Mouse (Mus musculus): ENCODE results near the gene Rptor. TPM values are rescaled to one million over a fixed set of nuclear protein-coding genes. Genes with fewer than 3 reads are reported as not detected.

Gene Rptor
- polyA plus RNA-seq, 1 experiment from 2014 or later: 10.8 TPM

DNA sequence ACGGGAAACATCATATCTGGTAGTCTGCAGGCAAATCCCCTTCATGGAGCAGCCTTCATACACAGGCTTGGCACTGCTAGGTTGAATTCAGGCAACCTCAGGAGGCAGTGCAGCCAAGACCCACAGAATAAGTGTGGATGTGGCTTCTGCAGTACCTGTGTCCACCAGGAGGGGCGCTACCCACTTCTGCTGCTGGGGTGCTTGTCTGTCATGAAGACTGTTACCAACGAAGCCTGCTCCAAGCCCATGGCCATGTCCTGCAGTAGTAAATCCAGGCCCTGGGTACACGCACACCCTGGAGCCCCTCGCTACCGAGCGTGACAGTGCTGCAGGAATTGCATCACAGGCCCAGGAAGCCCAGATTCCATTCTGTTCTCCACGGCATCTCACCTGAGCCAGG is 317.2 kb downstream of the Rptor start:
- Histone ChIP-seq H3K4me3 (replicated peaks; ENCODE audit: low read depth, low read length) (no peak overlapping the region), H3K27ac (replicated peaks; ENCODE audit: low read depth, low read length) (no peak overlapping the region), H3K36me3 (ENCODE audit: control insufficient read depth, insufficient read depth, low read length) (peaks cover 44% of the 10 kb centered on the region), H3K9me3 (ENCODE audit: control insufficient read depth, low read length) (no peaks in the 10 kb centered on the region), H3K4me1 (ENCODE audit: control insufficient read depth, insufficient read depth, low read length) (peaks cover 6% of the 10 kb centered on the region), H3K4me2 (ENCODE audit: low read length) (no peak overlapping the region), H3K9ac (replicated peaks; ENCODE audit: low read length) (no peak overlapping the region), H3K27me3 (ENCODE audit: control insufficient read depth, insufficient read depth, low read length) (no peaks in the 10 kb centered on the region)
- WGBS: 62% methylated on average over 8 of the region's 8 CpGs
- ATAC-seq (ENCODE audit: low FRiP score, low TSS enrichment) (no peak), DNase-seq (peak; percentile 64)

DNA sequence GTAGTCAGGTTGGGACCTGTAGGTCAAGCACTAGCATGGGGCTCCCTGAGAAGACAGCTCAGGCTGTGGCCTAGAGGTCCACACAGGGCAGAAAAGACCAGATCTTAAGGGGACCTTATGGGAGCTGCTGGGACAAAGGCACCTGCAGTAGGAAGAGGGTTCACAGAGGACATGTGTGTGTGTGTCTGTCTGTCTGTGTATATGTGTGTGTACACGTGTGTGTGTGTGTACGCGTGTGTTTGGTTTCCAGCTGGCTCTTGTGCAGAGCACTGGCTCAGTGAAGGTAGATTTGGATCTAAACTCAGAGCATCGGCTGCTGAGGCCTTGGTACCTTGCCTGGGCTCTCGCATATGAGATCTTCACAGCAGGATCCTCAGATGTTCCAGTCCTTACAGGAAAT is 318.0 kb downstream of the Rptor start:
- H3K9me3 ChIP-seq (ENCODE audit: control insufficient read depth, low read length): no peaks in the 10 kb centered on the region
- H3K4me1 ChIP-seq (ENCODE audit: control insufficient read depth, insufficient read depth, low read length): no peaks in the 10 kb centered on the region
- no peak overlapping the region for H3K4me2 ChIP-seq (ENCODE audit: low read length)
- no peak overlapping the region for H3K9ac ChIP-seq (replicated peaks; ENCODE audit: low read length)
- 93% methylated on average over 5 of the region's 5 CpGs for WGBS
- DNase-seq: no peak
- ATAC-seq (ENCODE audit: low FRiP score, low TSS enrichment): no peak
- H3K27me3 ChIP-seq (ENCODE audit: control insufficient read depth, insufficient read depth, low read length): no peaks in the 10 kb centered on the region
- no peak overlapping the region for H3K4me3 ChIP-seq (replicated peaks; ENCODE audit: low read depth, low read length)
- H3K27ac ChIP-seq (replicated peaks; ENCODE audit: low read depth, low read length): 0 out of 2 replicates have a peak overlapping the region, but pooled peaks have one; percentile 20
- H3K36me3 ChIP-seq (ENCODE audit: control insufficient read depth, insufficient read depth, low read length): peaks cover 43% of the 10 kb centered on the region

DNA sequence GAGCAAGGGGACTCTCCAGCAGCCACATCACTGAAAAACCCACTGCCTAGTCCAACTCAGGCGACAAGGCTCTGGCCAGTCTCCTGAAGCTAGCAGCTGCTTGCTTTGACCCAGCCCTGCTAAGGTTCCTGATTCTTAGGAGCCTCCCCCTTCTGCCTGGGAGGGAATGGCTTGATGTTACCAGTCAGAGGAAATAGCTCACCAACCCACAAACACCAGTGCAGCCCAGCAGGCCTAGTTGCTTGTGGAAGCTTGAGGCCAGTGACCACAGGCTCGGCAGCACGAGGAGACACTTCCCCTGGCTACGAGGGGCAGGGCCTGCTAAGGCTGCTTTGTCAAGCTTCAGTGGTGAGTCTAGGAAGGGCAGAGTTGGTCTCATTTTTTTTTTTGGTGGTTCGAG is 322.5 kb downstream of the Rptor start:
- Histone ChIP-seq H3K9me3 (ENCODE audit: control insufficient read depth, low read length) (no peaks in the 10 kb centered on the region), H3K4me1 (ENCODE audit: control insufficient read depth, insufficient read depth, low read length) (no peaks in the 10 kb centered on the region), H3K4me2 (ENCODE audit: low read length) (no peak overlapping the region), H3K9ac (replicated peaks; ENCODE audit: low read length) (no peak overlapping the region), H3K4me3 (replicated peaks; ENCODE audit: low read depth, low read length) (no peak overlapping the region), H3K27ac (replicated peaks; ENCODE audit: low read depth, low read length) (no peak overlapping the region), H3K27me3 (ENCODE audit: control insufficient read depth, insufficient read depth, low read length) (no peaks in the 10 kb centered on the region), H3K36me3 (ENCODE audit: control insufficient read depth, insufficient read depth, low read length) (no peaks in the 10 kb centered on the region)
- 78% methylated on average over 5 of the region's 5 CpGs for WGBS
- DNase-seq: no peak
- no peak for ATAC-seq (ENCODE audit: low FRiP score, low TSS enrichment)

DNA sequence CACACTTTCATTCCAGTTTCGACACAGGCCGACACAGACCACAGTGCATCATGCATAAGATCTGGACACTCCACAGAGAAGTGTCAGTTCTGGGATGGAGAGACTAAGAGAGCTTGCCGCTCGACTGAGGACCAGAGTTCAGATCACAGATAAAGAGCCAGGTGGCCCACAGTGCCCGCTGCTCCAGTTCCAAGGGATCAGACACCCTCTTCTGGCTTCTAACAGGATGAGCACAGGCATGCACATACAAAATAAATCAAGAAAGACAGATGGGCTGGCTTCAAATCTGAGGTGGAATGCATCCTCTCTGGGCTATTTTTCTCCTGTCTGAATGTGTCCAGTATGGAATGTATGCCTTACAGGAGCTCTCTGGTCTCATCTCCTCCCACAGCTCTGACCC is 324.1 kb downstream of the Rptor start:
- no peak overlapping the region for H3K27ac ChIP-seq (replicated peaks; ENCODE audit: low read depth, low read length)
- ATAC-seq (ENCODE audit: low FRiP score, low TSS enrichment) (no peak), DNase-seq (no peak)
- no peaks in the 10 kb centered on the region for H3K36me3 ChIP-seq (ENCODE audit: control insufficient read depth, insufficient read depth, low read length)
- H3K27me3 ChIP-seq (ENCODE audit: control insufficient read depth, insufficient read depth, low read length): no peaks in the 10 kb centered on the region
- no peak overlapping the region for H3K4me3 ChIP-seq (replicated peaks; ENCODE audit: low read depth, low read length)
- WGBS: 88% methylated on average over 5 of the region's 5 CpGs
- H3K9ac ChIP-seq (replicated peaks; ENCODE audit: low read length): no peak overlapping the region
- no peak overlapping the region for H3K4me2 ChIP-seq (ENCODE audit: low read length)
- H3K9me3 ChIP-seq (ENCODE audit: control insufficient read depth, low read length): no peaks in the 10 kb centered on the region
- no peaks in the 10 kb centered on the region for H3K4me1 ChIP-seq (ENCODE audit: control insufficient read depth, insufficient read depth, low read length)

DNA sequence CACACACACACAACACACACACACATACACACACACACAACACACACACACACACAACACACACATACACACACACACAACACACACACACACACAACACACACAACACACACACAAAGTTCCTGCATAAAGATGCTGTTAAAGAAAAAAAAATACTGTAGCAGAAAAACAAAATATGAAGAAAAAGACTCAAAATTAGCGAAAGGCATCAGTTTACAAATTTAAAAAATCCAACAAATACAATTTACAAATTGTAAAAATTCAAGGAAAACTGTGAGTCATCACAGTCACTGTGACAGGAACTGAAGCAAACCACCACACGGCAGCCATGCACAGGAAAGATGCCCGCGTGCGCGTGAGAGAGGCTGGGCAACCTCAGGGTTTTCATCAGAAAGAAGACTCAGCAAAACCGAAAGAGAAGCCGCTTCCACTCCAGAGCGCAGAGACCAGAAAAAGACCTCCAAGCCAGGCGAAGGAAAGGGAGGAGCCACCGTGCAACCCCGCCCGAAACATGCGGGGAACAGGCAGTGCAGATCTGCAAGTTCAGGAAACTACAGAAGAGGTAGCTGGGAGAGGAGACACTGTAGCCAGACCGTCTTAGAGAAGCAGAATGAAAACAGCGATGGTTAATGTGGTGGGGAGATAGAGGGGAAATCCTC is 325.4 kb downstream of the Rptor start:
- 82% methylated on average over 16 of the region's 16 CpGs for WGBS
- DNase-seq (no peak), ATAC-seq (ENCODE audit: low FRiP score, low TSS enrichment) (no peak)
- Histone ChIP-seq H3K9me3 (ENCODE audit: control insufficient read depth, low read length) (no peaks in the 10 kb centered on the region), H3K9ac (replicated peaks; ENCODE audit: low read length) (no peak overlapping the region), H3K27ac (replicated peaks; ENCODE audit: low read depth, low read length) (no peak overlapping the region), H3K4me1 (ENCODE audit: control insufficient read depth, insufficient read depth, low read length) (no peaks in the 10 kb centered on the region), H3K36me3 (ENCODE audit: control insufficient read depth, insufficient read depth, low read length) (no peaks in the 10 kb centered on the region), H3K27me3 (ENCODE audit: control insufficient read depth, insufficient read depth, low read length) (no peaks in the 10 kb centered on the region), H3K4me2 (ENCODE audit: low read length) (no peak overlapping the region), H3K4me3 (replicated peaks; ENCODE audit: low read depth, low read length) (no peak overlapping the region)

DNA sequence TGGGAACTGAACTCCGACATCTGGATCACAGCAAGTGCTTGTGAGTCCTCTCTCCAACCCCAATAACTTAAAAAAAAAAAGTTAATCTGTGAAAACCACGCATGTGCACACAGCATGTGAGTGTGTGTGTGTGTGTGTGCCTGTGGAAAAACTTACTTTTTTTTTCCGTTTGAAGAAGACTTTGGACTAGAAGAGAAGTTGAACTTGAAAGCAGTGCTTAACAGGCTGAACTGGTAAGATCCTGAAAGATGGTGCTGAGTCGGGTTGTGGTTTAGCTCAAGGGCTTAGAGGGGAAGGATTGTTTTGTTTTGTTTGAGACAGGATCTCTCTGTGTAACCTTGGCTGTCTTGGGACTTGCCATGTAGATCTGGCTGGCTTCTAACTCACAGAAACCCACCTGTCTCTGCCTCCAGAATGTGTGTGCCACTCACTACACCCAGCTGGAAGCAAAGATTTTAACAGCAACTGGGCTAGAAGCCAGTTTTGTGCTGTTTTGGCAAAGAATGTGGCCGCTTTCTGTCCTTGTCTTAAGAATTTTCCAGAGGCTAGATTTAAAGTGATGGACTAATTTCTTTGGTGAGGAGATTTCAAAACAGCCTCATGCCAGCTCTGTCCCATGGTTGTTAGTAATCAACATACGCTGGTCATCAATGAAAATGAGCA is 327.0 kb downstream of the Rptor start:
- Histone ChIP-seq H3K4me3 (replicated peaks; ENCODE audit: low read depth, low read length) (no peak overlapping the region), H3K27ac (replicated peaks; ENCODE audit: low read depth, low read length) (no peak overlapping the region), H3K4me1 (ENCODE audit: control insufficient read depth, insufficient read depth, low read length) (no peaks in the 10 kb centered on the region), H3K36me3 (ENCODE audit: control insufficient read depth, insufficient read depth, low read length) (no peaks in the 10 kb centered on the region), H3K27me3 (ENCODE audit: control insufficient read depth, insufficient read depth, low read length) (no peaks in the 10 kb centered on the region), H3K9me3 (ENCODE audit: control insufficient read depth, low read length) (no peaks in the 10 kb centered on the region), H3K4me2 (ENCODE audit: low read length) (no peak overlapping the region), H3K9ac (replicated peaks; ENCODE audit: low read length) (no peak overlapping the region)
- ATAC-seq (ENCODE audit: low FRiP score, low TSS enrichment) (no peak), DNase-seq (no peak)
- WGBS: 85% methylated on average over 6 of the region's 6 CpGs

DNA sequence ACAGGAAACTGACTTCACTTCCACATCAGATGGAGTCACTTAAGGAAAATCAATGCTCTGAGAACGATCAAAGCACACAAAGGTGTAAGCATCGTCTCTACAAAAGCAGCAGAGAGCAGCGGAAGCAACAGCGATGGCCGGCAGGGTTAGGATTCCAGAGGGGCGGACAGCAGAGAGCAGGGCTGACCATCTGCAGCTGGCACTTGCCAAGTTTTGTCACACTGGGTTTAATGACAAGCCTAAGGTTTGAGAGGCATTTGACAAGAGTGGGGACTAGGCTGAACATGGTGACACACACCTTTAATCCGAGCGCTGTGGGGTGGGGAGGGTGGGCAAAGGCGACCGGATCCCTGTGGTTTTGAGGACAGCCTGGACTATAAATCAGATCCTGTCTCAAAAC is 329.1 kb downstream of the Rptor start:
- no peak overlapping the region for H3K9ac ChIP-seq (replicated peaks; ENCODE audit: low read length)
- H3K4me2 ChIP-seq (ENCODE audit: low read length): no peak overlapping the region
- H3K4me1 ChIP-seq (ENCODE audit: control insufficient read depth, insufficient read depth, low read length): no peaks in the 10 kb centered on the region
- WGBS: 81% methylated on average over 10 of the region's 10 CpGs
- H3K27me3 ChIP-seq (ENCODE audit: control insufficient read depth, insufficient read depth, low read length): no peaks in the 10 kb centered on the region
- ATAC-seq (ENCODE audit: low FRiP score, low TSS enrichment): no peak
- H3K9me3 ChIP-seq (ENCODE audit: control insufficient read depth, low read length): no peaks in the 10 kb centered on the region
- no peak for DNase-seq
- H3K27ac ChIP-seq (replicated peaks; ENCODE audit: low read depth, low read length): no peak overlapping the region
- no peaks in the 10 kb centered on the region for H3K36me3 ChIP-seq (ENCODE audit: control insufficient read depth, insufficient read depth, low read length)
- H3K4me3 ChIP-seq (replicated peaks; ENCODE audit: low read depth, low read length): no peak overlapping the region

DNA sequence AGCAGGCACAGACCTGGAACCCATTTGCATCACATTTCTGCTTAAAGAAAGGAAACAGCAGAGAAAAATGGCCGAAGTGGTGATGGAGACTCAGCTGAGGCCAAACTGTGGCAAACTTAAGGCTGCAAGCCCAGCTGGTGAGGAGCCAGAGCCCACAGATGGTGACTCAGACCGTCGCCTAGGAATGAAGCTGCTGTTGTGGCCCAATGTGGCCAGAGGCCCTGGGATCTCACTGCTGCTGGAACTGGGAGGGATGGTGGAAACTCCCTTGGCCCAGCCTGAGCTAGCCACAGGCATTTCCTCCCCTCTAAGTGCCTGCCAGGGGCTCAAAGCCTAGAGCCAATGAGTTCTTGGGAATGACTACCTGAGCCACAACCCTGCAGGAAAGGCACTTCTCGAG is 330.4 kb downstream of the Rptor start:
- ATAC-seq (ENCODE audit: low FRiP score, low TSS enrichment) (no peak), DNase-seq (no peak)
- H3K27me3 ChIP-seq (ENCODE audit: control insufficient read depth, insufficient read depth, low read length): no peaks in the 10 kb centered on the region
- no peaks in the 10 kb centered on the region for H3K4me1 ChIP-seq (ENCODE audit: control insufficient read depth, insufficient read depth, low read length)
- 72% methylated on average over 4 of the region's 4 CpGs for WGBS
- H3K4me2 ChIP-seq (ENCODE audit: low read length): no peak overlapping the region
- no peaks in the 10 kb centered on the region for H3K9me3 ChIP-seq (ENCODE audit: control insufficient read depth, low read length)
- no peaks in the 10 kb centered on the region for H3K36me3 ChIP-seq (ENCODE audit: control insufficient read depth, insufficient read depth, low read length)
- H3K27ac ChIP-seq (replicated peaks; ENCODE audit: low read depth, low read length): no peak overlapping the region
- no peak overlapping the region for H3K4me3 ChIP-seq (replicated peaks; ENCODE audit: low read depth, low read length)
- no peak overlapping the region for H3K9ac ChIP-seq (replicated peaks; ENCODE audit: low read length)

All from midbrain, embryonic 14.5 days (tissue).